Mouse (Mus musculus) CH12.LX (cell line): ENCODE measurements around the gene Cd69. TPM values are rescaled to one million over a fixed set of nuclear protein-coding genes. Genes with fewer than 3 reads are reported as not detected.

Source experiments
- DNase-seq: peaks from one replicate; pipeline ENCODE4 v3.0.0-alpha.2; 2013; ENCODE audit errors: extremely low read depth
- H3K27ac ChIP-seq: 2 replicates; pipeline ENCODE4 v1.5.1; 2012; ENCODE audit warnings: low read depth, mild to moderate bottlenecking, control low read depth, moderate library complexity; ENCODE audit not compliant: insufficient read depth
- H3K27me3 ChIP-seq: replicated peaks from 2 replicates; pipeline ENCODE3; 2012; ENCODE audit warnings: inconsistent platforms
- H3K36me3 ChIP-seq, 2 experiments: replicated peaks in 1 of 2; 2 replicates each; pipeline versions ENCODE3 to v1.6.1; 2012; ENCODE audit warnings: inconsistent platforms in 1 of 2, low read length in 1 of 2, mild to moderate bottlenecking in 1 of 2, mixed read lengths in 1 of 2, moderate library complexity in 1 of 2; ENCODE audit not compliant: control insufficient read depth in 1 of 2, insufficient read depth in 1 of 2
- H3K4me1 ChIP-seq, 2 experiments: 2 replicates each; pipeline ENCODE4 v1.6.1; 2012; ENCODE audit warnings: inconsistent platforms in 1 of 2, moderate library complexity in 1 of 2; ENCODE audit not compliant: insufficient read depth in 2 of 2, control insufficient read depth in 1 of 2
- H3K4me2 ChIP-seq: 2 replicates; pipeline ENCODE4 v1.6.1; 2012; ENCODE audit warnings: low read depth, mild to moderate bottlenecking, control low read depth; ENCODE audit not compliant: poor library complexity, insufficient read depth, severe bottlenecking
- H3K4me3 ChIP-seq, 3 experiments: fragments of 150-350 bp in 1 of 3; sonication (generic) in 1 of 3; replicated peaks in 1 of 3; 2 replicates each; pipeline versions ENCODE3 to v1.5.1; 2011 to 2012; ENCODE audit warnings: low read depth in 2 of 3, low read length in 2 of 3, mild to moderate bottlenecking in 2 of 3, moderate library complexity in 2 of 3, control low read depth in 1 of 3, improper control_type of control experiment in 1 of 3, inconsistent platforms in 1 of 3, mixed read lengths in 1 of 3; ENCODE audit not compliant: poor library complexity in 1 of 3
- H3K79me2 ChIP-seq: replicated peaks from 2 replicates; pipeline ENCODE4 v1.6.1; 2012; ENCODE audit warnings: mild to moderate bottlenecking, moderate library complexity; ENCODE audit not compliant: control insufficient read depth, poor library complexity, insufficient read depth, severe bottlenecking; ENCODE audit errors: extremely low read depth
- H3K9ac ChIP-seq: 2 replicates; pipeline ENCODE4 v1.6.1; 2012; ENCODE audit warnings: low read depth, mild to moderate bottlenecking, control low read depth, moderate library complexity; ENCODE audit not compliant: insufficient read depth
- H3K9me3 ChIP-seq: replicated peaks from 2 replicates; pipeline ENCODE3; 2012; ENCODE audit warnings: low read length, inconsistent platforms, mixed read lengths
- BHLHE40 ChIP-seq: IDR thresholded peaks from 2 replicates; pipeline ENCODE4 v1.6.1; 2011; ENCODE audit warnings: mild to moderate bottlenecking, low read depth, low read length, improper control_type of control experiment
- CHD1 ChIP-seq: IDR thresholded peaks from 2 replicates; pipeline ENCODE4 v1.6.1; 2012; ENCODE audit warnings: low read depth, low read length, improper control_type of control experiment, inconsistent platforms
- CHD2 ChIP-seq: IDR thresholded peaks from 2 replicates; pipeline ENCODE4 v1.6.1; 2011; ENCODE audit warnings: low read length, improper control_type of control experiment
- CTCF ChIP-seq, 2 experiments: IDR thresholded peaks in 1 of 2; conservative IDR thresholded peaks in 1 of 2; 2 replicates each; pipeline ENCODE4 v1.5.1; 2011 to 2012; ENCODE audit warnings: low read depth in 2 of 2, low read length in 2 of 2, improper control_type of control experiment in 1 of 2, inconsistent platforms in 1 of 2, mild to moderate bottlenecking in 1 of 2, moderate library complexity in 1 of 2
- E2F4 ChIP-seq: IDR thresholded peaks from 2 replicates; pipeline ENCODE4 v1.6.1; 2011; ENCODE audit warnings: low read depth, low read length, improper control_type of control experiment; ENCODE audit not compliant: insufficient replicate concordance
- ELF1 ChIP-seq: IDR thresholded peaks from 2 replicates; pipeline ENCODE4 v1.6.1; 2014; ENCODE audit warnings: low read depth, mild to moderate bottlenecking, inconsistent platforms, low read length, improper control_type of control experiment
- EP300 ChIP-seq: IDR thresholded peaks from 2 replicates; pipeline ENCODE4 v1.6.1; 2011; ENCODE audit warnings: low read length, improper control_type of control experiment
- ETS1 ChIP-seq: conservative IDR thresholded peaks from 2 replicates; pipeline ENCODE4 v1.6.1; 2012; ENCODE audit warnings: low read depth, mild to moderate bottlenecking, inconsistent platforms, low read length, improper control_type of control experiment, moderate library complexity
- GABPA ChIP-seq: IDR thresholded peaks from 2 replicates; pipeline ENCODE4 v1.6.1; 2012; ENCODE audit warnings: low read depth, low read length, improper control_type of control experiment, inconsistent platforms; ENCODE audit not compliant: insufficient replicate concordance
- HCFC1 ChIP-seq: IDR thresholded peaks from 2 replicates; pipeline ENCODE4 v1.6.1; 2012; ENCODE audit warnings: low read depth, mild to moderate bottlenecking, inconsistent platforms, low read length, improper control_type of control experiment
- IRF4 ChIP-seq: IDR thresholded peaks from 2 replicates; pipeline ENCODE4 v1.6.1; 2014; ENCODE audit warnings: low read depth, mild to moderate bottlenecking, inconsistent platforms, low read length, improper control_type of control experiment
- JUN ChIP-seq: IDR thresholded peaks from 2 replicates; pipeline ENCODE4 v1.6.1; 2011; ENCODE audit warnings: low read depth, mild to moderate bottlenecking, low read length, improper control_type of control experiment, moderate library complexity; ENCODE audit not compliant: insufficient read depth
- JUND ChIP-seq: conservative IDR thresholded peaks from 2 replicates; pipeline ENCODE4 v1.6.1; 2011; ENCODE audit warnings: low read depth, low read length, improper control_type of control experiment
- KAT2A ChIP-seq: IDR thresholded peaks from 2 replicates; pipeline ENCODE4 v1.6.1; 2012; ENCODE audit warnings: low read length, improper control_type of control experiment, inconsistent platforms; ENCODE audit not compliant: insufficient replicate concordance
- MAFK ChIP-seq: IDR thresholded peaks from 2 replicates; pipeline ENCODE4 v1.6.1; 2011; ENCODE audit warnings: low read length, improper control_type of control experiment; ENCODE audit not compliant: insufficient replicate concordance
- MAX ChIP-seq: IDR thresholded peaks from 2 replicates; pipeline ENCODE4 v1.6.1; 2011; ENCODE audit warnings: low read length, improper control_type of control experiment
- MAZ ChIP-seq: IDR thresholded peaks from 2 replicates; pipeline ENCODE4 v1.6.1; 2012; ENCODE audit warnings: low read depth, mild to moderate bottlenecking, inconsistent platforms, low read length, improper control_type of control experiment, moderate library complexity
- MEF2A ChIP-seq: IDR thresholded peaks from 2 replicates; pipeline ENCODE4 v1.6.1; 2014; ENCODE audit warnings: low read depth, mild to moderate bottlenecking, inconsistent platforms, low read length, improper control_type of control experiment, borderline replicate concordance
- MXI1 ChIP-seq: IDR thresholded peaks from 2 replicates; pipeline ENCODE4 v1.6.1; 2011; ENCODE audit warnings: mild to moderate bottlenecking, low read depth, low read length, improper control_type of control experiment
- MYC ChIP-seq: IDR thresholded peaks from 2 replicates; pipeline ENCODE4 v1.6.1; 2011; ENCODE audit warnings: low read depth, mild to moderate bottlenecking, improper control_type of control experiment, low read length
- NELFE ChIP-seq: IDR thresholded peaks from 2 replicates; pipeline ENCODE4 v1.6.1; 2011; ENCODE audit warnings: low read depth, low read length, improper control_type of control experiment
- NRF1 ChIP-seq: IDR thresholded peaks from 2 replicates; pipeline ENCODE4 v1.6.1; 2014; ENCODE audit warnings: low read depth, mild to moderate bottlenecking, inconsistent platforms, low read length, improper control_type of control experiment, moderate library complexity
- PAX5 ChIP-seq: IDR thresholded peaks from 2 replicates; pipeline ENCODE4 v1.6.1; 2012; ENCODE audit warnings: low read length, inconsistent platforms, mixed read lengths
- POLR2A ChIP-seq: IDR thresholded peaks from 2 replicates; pipeline ENCODE4 v1.6.1; 2011; ENCODE audit warnings: low read depth, mild to moderate bottlenecking, improper control_type of control experiment, low read length
- POLR2AphosphoS2 ChIP-seq: IDR thresholded peaks from 2 replicates; pipeline ENCODE4 v1.6.1; 2011; ENCODE audit warnings: low read depth, low read length, improper control_type of control experiment
- RAD21 ChIP-seq: IDR thresholded peaks from 2 replicates; pipeline ENCODE4 v1.6.1; 2011; ENCODE audit warnings: low read depth, mild to moderate bottlenecking, low read length, improper control_type of control experiment, moderate library complexity
- RCOR1 ChIP-seq: conservative IDR thresholded peaks from 2 replicates; pipeline ENCODE4 v1.6.1; 2012; ENCODE audit warnings: low read depth, mild to moderate bottlenecking, inconsistent platforms, low read length, improper control_type of control experiment
- SIN3A ChIP-seq: IDR thresholded peaks from 2 replicates; pipeline ENCODE4 v1.6.1; 2012; ENCODE audit warnings: low read length, improper control_type of control experiment, inconsistent platforms
- SMC3 ChIP-seq: IDR thresholded peaks from 2 replicates; pipeline ENCODE4 v1.6.1; 2011; ENCODE audit warnings: low read depth, low read length, improper control_type of control experiment
- TBP ChIP-seq: conservative IDR thresholded peaks from 2 replicates; pipeline ENCODE4 v1.6.1; 2011; ENCODE audit warnings: low read depth, low read length, improper control_type of control experiment
- TCF12 ChIP-seq: IDR thresholded peaks from 2 replicates; pipeline ENCODE4 v1.6.1; 2014; ENCODE audit warnings: low read depth, mild to moderate bottlenecking, inconsistent platforms, low read length, improper control_type of control experiment
- UBTF ChIP-seq: IDR thresholded peaks from 2 replicates; pipeline ENCODE4 v1.6.1; 2012; ENCODE audit warnings: low read depth, mild to moderate bottlenecking, inconsistent platforms, low read length, improper control_type of control experiment, moderate library complexity
- USF1 ChIP-seq: IDR thresholded peaks from 2 replicates; pipeline ENCODE4 v1.6.1; 2014; ENCODE audit warnings: low read depth, mild to moderate bottlenecking, inconsistent platforms, low read length, improper control_type of control experiment
- USF2 ChIP-seq: conservative IDR thresholded peaks from 2 replicates; pipeline ENCODE4 v1.6.1; 2011; ENCODE audit warnings: low read depth, low read length, improper control_type of control experiment
- ZC3H11A ChIP-seq: IDR thresholded peaks from 2 replicates; pipeline ENCODE4 v1.6.1; 2012; ENCODE audit warnings: low read depth, mild to moderate bottlenecking, inconsistent platforms, low read length, improper control_type of control experiment
- ZKSCAN1 ChIP-seq: IDR thresholded peaks from 2 replicates; pipeline ENCODE4 v1.6.1; 2012; ENCODE audit warnings: low read depth, inconsistent platforms, low read length, improper control_type of control experiment, borderline replicate concordance
- ZMIZ1 ChIP-seq: IDR thresholded peaks from 2 replicates; pipeline ENCODE4 v1.6.1; 2012; ENCODE audit warnings: low read depth, mild to moderate bottlenecking, inconsistent platforms, low read length, improper control_type of control experiment
- ZNF384 ChIP-seq: IDR thresholded peaks from 2 replicates; pipeline ENCODE4 v1.6.1; 2012; ENCODE audit warnings: low read depth, low read length, improper control_type of control experiment, inconsistent platforms
- dilution Hi-C: fragments of 300-500 bp; cut with MboI; formaldehyde crosslinking; loops from 2 replicates; pipeline ENCODE4 v1.14.3; 2020; ENCODE audit warnings: low sequenced_read_pairs; ENCODE audit not compliant: extremely low pct_unique_long_range_greater_than_20kb, extremely low pct_ligation_motif_present
- in situ Hi-C: fragments of 300-500 bp; cut with MboI; formaldehyde crosslinking; loops from 3 replicates; pipeline ENCODE4 v1.14.3; 2019; ENCODE audit warnings: low sequenced_read_pairs, low pct_ligation_motif_present, low pct_unique_long_range_greater_than_20kb, mixed read lengths
- polyA plus RNA-seq: library from polyadenylated mRNA; unstranded; fragments of >175 nt; gene quantifications from 2 replicates; pipeline ENCODE4 v1.2.1, GENCODE M21; 2012; ENCODE audit warnings: low read depth; ENCODE audit not compliant: insufficient read length
- total RNA-seq, 2 experiments: library from RNA; depleted of rRNA; stranded (reverse); fragments of 300-350 nt in 1 of 2; fragments of >200 nt in 1 of 2; gene quantifications; 2 replicates each; pipeline ENCODE4 v1.2.3; 2012 to 2014

Gene Cd69
- total and polyA plus RNA-seq, 3 experiments = 71.2 to 229 (median 132) TPM

DNA sequence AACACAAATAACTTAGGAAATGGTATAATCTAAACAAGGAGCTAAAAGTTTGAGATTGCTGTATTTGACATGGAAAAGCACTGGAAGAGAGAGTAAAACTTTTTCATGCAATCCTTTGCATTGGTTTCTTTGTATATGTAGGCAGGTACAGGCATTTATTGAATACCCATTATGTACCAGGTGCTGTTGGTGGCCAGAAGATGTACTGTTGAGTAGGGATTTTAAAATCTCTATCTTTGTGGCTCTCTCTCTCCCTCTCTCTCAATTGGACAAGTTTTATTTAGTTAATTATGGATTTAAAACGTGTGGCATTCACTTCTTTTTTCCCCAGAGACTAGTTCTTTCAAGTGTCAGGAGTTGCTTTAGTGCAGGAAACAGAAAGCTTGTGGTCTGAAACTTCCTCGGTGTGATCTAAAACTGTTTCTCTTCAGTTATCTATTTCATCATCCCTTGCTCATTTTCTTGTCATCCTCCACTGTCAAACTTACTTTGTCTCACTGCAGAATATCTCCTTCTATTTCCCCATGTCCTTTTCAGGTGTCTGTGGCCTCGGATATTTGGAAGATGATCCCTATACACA, 478 bp upstream of the Cd69 start:
- Histone ChIP-seq H3K9me3 (no peaks in the 10 kb centered on the region), H3K4me3 (peak overlapping the region; percentile 18 to 77 (median 43)), H3K9ac (peak overlapping the region; percentile 71), H3K36me3 (peaks cover 11 to 22% of the 10 kb centered on the region in 2 experiments), H3K79me2 (peaks cover 33% of the 10 kb centered on the region)
- in situ Hi-C loops = no loop called here
- TF ChIP-seq MEF2A (peak; percentile 90), RCOR1 (peak; percentile 75; the same call in 1 of the 2 replicates), NELFE (no peak), USF2 (no peak), MYC (no peak; the same call in 1 of the 2 replicates), RAD21 (no peak; the same call in 1 of the 2 replicates), ZC3H11A (no peak), MAX (peak; percentile 51; the same call in 1 of the 2 replicates), USF1 (no peak), SMC3 (no peak), EP300 (peak; percentile 84), POLR2A (no peak), JUN (peak; percentile 48), CHD1 (peak; percentile 83), MXI1 (peak; percentile 74), TCF12 (peak; percentile 58), CHD2 (peak; percentile 10; the same call in 1 of the 2 replicates), MAZ (no peak), IRF4 (peak; percentile 85), ZMIZ1 (no peak), SIN3A (peak; percentile 82), ZNF384 (0 out of 2 replicates have a peak, but pooled peaks have one; percentile 12), GABPA (no peak), HCFC1 (no peak; the same call in 1 of the 2 replicates), CTCF (conservative IDR thresholded peaks at IDR 0.05 in 1 of 2, IDR thresholded peaks at IDR 0.05 in 1 of 2; ENCODE audit: low read depth in 2 of 2, low read length in 2 of 2) (no peak), ZKSCAN1 (no peak), KAT2A (0 out of 2 replicates have a peak, but pooled peaks have one; percentile 49), NRF1 (no peak), MAFK (0 out of 2 replicates have a peak, but pooled peaks have one; percentile 46), BHLHE40 (peak; percentile 94), JUND (peak; percentile 69; the same call in 1 of the 2 replicates), E2F4 (no peak), ETS1 (peak; percentile 83), PAX5 (no peak), UBTF (no peak), POLR2AphosphoS2 (no peak), TBP (no peak; the same call in 1 of the 2 replicates), ELF1 (no peak)
- TF ChIP-seq, all 38 proteins: peak for 17
- Histone ChIP-seq H3K27me3 (no peaks in the 10 kb centered on the region), H3K27ac (peak overlapping the region; percentile 96), H3K4me1 (peaks cover 8 to 21% of the 10 kb centered on the region in 2 experiments), H3K4me2 (peak overlapping the region; percentile 74; the same call in 1 of the 2 replicates)
- dilution Hi-C loops = no loop called here
- DNase-seq = peak; percentile 69
